ENCODE assay signal across 7 mouse cellular contexts in genomic region chr2:32876490-32877302, GRCm38 (mm10). TPM values are rescaled to one million over a fixed set of nuclear protein-coding genes. Genes with fewer than 3 reads are reported as not detected.
DNase-seq lines count a peak whose midpoint lies in the region; ATAC-seq and TF ChIP-seq lines count a peak whose summit lies in the region.

No protein-coding gene starts in this region.

- H3K4me3 ChIP-seq in testis, adult 2 months (ENCODE audit: control insufficient read depth, low read depth, low read length): peak overlapping the region; percentile 86
- peak overlapping the region; percentile 83 for H3K4me3 ChIP-seq in forebrain, embryonic 10.5 days
- H3K4me3 ChIP-seq in midbrain, postnatal 0 days (ENCODE audit: low read depth, low read length): peak overlapping the region; percentile 74

- H3K4me2 ChIP-seq in midbrain, postnatal 0 days (ENCODE audit: low read depth, low read length, poor library complexity, severe bottlenecking): peak overlapping the region; percentile 87

- peaks cover 19% of the 10 kb centered on the region for H3K4me1 ChIP-seq in testis, adult 2 months (ENCODE audit: control insufficient read depth, insufficient read depth, low read length)
- H3K4me1 ChIP-seq in forebrain, embryonic 10.5 days: peaks cover 82% of the 10 kb centered on the region
- peaks cover 32% of the 10 kb centered on the region for H3K4me1 ChIP-seq in midbrain, postnatal 0 days (ENCODE audit: insufficient read depth, low read length)

- TF ChIP-seq CTCF in testis, adult 2 months (IDR thresholded peaks at IDR 0.05; ENCODE audit: control insufficient read depth, insufficient read depth, insufficient replicate concordance, low read depth, low read length): no peak
- no peak for TF ChIP-seq CTCF in midbrain, postnatal 0 days (IDR thresholded peaks at IDR 0.05)

- peak overlapping the region; percentile 93 for H3K9ac ChIP-seq in midbrain, postnatal 0 days (replicated peaks; ENCODE audit: low read length, poor library complexity, severe bottlenecking)

- DNase-seq in testis, postnatal 10 days (ENCODE audit: low spot score): no peak
- peak; percentile 47 for DNase-seq in forebrain, embryonic 10.5 days (ENCODE audit: extremely low spot score, low spot score)
- DNase-seq in kidney, postnatal 14 days: peak; percentile 38
- no peak for DNase-seq in midbrain, postnatal 0 days (ENCODE audit: low spot score)
- no peak for DNase-seq in ovary, postnatal 36 days (ENCODE audit: low spot score)
- DNase-seq in gastrocnemius, postnatal 25 days: no peak

- WGBS in forebrain, embryonic 10.5 days: 2% methylated on average over 20 of the region's 20 CpGs
- 3% methylated on average over 20 of the region's 20 CpGs for WGBS in midbrain, postnatal 0 days

- ATAC-seq in midbrain, postnatal 0 days (ENCODE audit: low FRiP score): no peak

- no peaks in the 10 kb centered on the region for H3K36me3 ChIP-seq in testis, adult 2 months (ENCODE audit: control insufficient read depth, insufficient read depth, low read length)
- no peaks in the 10 kb centered on the region for H3K36me3 ChIP-seq in forebrain, embryonic 10.5 days (replicated peaks)
- H3K36me3 ChIP-seq in midbrain, postnatal 0 days (ENCODE audit: insufficient read depth, low read length): no peaks in the 10 kb centered on the region

- no peak for TF ChIP-seq POLR2A in testis, adult 2 months (IDR thresholded peaks at IDR 0.05; ENCODE audit: control insufficient read depth, low read depth, low read length)

- no peaks in the 10 kb centered on the region; the same call in 1 of the 2 replicates for H3K27me3 ChIP-seq in testis, adult 2 months (ENCODE audit: control insufficient read depth, insufficient read depth, low read length)
- H3K27me3 ChIP-seq in forebrain, embryonic 10.5 days (ENCODE audit: poor library complexity, severe bottlenecking): peaks cover 13% of the 10 kb centered on the region
- no peaks in the 10 kb centered on the region for H3K27me3 ChIP-seq in midbrain, postnatal 0 days (ENCODE audit: insufficient read depth, low read length)

- H3K9me3 ChIP-seq in forebrain, embryonic 10.5 days: no peaks in the 10 kb centered on the region
- no peaks in the 10 kb centered on the region for H3K9me3 ChIP-seq in midbrain, postnatal 0 days (ENCODE audit: low read length)

- peak overlapping the region; percentile 12; the same call in 1 of the 2 replicates for H3K27ac ChIP-seq in testis, adult 2 months (ENCODE audit: control insufficient read depth, insufficient read depth, low read depth, low read length)
- H3K27ac ChIP-seq in forebrain, embryonic 10.5 days: peak overlapping the region; percentile 98
- H3K27ac ChIP-seq in midbrain, postnatal 0 days (ENCODE audit: low read depth, low read length): peak overlapping the region; percentile 91

RNA-seq across cellular contexts. Expression of gene Fam129b, which starts 0.8 kb away (rescaled TPM):
- polyA plus RNA-seq in testis, adult 2 months (2012; rRNA removed): 2.0 and 3.1 TPM in 2 replicates
- 22.8 and 25.3 TPM in 2 replicates for polyA plus RNA-seq in forebrain, embryonic 10.5 days (2016; fragmentation: Nextera tagmentation; extraction: Ambion mirVana)
- total RNA-seq in midbrain, postnatal 0 days (2014; rRNA removed): 39.5 and 40.9 TPM in 2 replicates
- 17.7 and 18.1 TPM in 2 replicates for polyA plus RNA-seq in midbrain, postnatal 0 days (2015; fragmentation: Nextera tagmentation; extraction: Ambion mirVana)
- total RNA-seq in gastrocnemius, postnatal 25 days (2021): 10 to 100 TPM in 1 of 2 experiments, 1 to 10 TPM in 1; 8.1 to 12.4 TPM

RNA-seq across cellular contexts. Expression of gene Stxbp1, which starts 29.7 kb away (rescaled TPM):
- polyA plus RNA-seq in testis, adult 2 months (2012; rRNA removed): 12.9 and 15.2 TPM in 2 replicates
- polyA plus RNA-seq in forebrain, embryonic 10.5 days (2016; fragmentation: Nextera tagmentation; extraction: Ambion mirVana): 18.7 and 20.8 TPM in 2 replicates
- 185 and 264 TPM in 2 replicates for total RNA-seq in midbrain, postnatal 0 days (2014; rRNA removed)
- 424 and 430 TPM in 2 replicates for polyA plus RNA-seq in midbrain, postnatal 0 days (2015; fragmentation: Nextera tagmentation; extraction: Ambion mirVana)
- 1 to 10 TPM; 2.7 to 3.8 TPM for total RNA-seq in gastrocnemius, postnatal 25 days (2021)

Comparison
In these comparisons a context has a peak if more than half of its experiments do, and no peak if none do; other contexts are left out.
1. H3K27ac ChIP-seq: peak in every context shown above with its lines; median percentile 98 in forebrain, embryonic 10.5 days; 91 in midbrain, postnatal 0 days; 12 in testis, adult 2 months.
2. DNase-seq: peak in forebrain, embryonic 10.5 days (single experiment) and kidney, postnatal 14 days (single experiment); none in testis, postnatal 10 days (single experiment), midbrain, postnatal 0 days (single experiment), ovary, postnatal 36 days (single experiment) and gastrocnemius, postnatal 25 days (single experiment).
3. RNA of gene Stxbp1, which starts 29.7 kb away (polyA plus RNA-seq): 424 to 430 TPM in midbrain, postnatal 0 days; 18.7 to 20.8 TPM in forebrain, embryonic 10.5 days and 12.9 to 15.2 TPM in testis, adult 2 months; every median in the first group is over 10 times any median in the second.
4. Peak in every context shown above with its lines, with median percentiles within 50 percentile points of each other: H3K4me3 ChIP-seq.